Mouse (Mus musculus) WW6 (cell line): ENCODE measurements at regions not wholly inside any gene's neighbourhood (a gene's known extent, or its start where the extent isn't known, plus 50 kb on each side); places are given as distances from the start of the nearest gene placed in this dataset.

ENCODE experiments used
- DNase-seq: peaks from one replicate; pipeline ENCODE4 v3.0.0-alpha.2; 2013; ENCODE audit warnings: low read depth, low spot score

DNA sequence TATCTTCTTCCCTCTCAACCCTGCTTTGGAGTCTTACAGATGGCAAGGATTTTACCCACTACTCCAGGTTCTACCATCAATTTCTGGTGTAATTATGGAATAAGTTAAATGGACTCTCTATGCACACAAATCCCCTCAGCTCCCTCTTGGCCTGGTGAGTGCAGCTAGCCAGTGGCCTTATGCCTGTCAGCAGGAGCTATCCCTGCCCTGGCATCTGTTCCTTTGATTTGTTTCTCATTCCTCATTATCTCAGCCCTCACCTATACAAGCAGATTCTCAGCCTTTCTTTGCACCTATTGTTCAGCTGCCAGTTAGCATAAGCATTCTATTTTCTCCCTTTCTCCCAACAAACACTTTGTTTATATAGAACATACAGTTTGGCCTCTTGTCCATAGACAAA lies 150.3 kb downstream of the Rnf152 start:
- no peak for DNase-seq

DNA sequence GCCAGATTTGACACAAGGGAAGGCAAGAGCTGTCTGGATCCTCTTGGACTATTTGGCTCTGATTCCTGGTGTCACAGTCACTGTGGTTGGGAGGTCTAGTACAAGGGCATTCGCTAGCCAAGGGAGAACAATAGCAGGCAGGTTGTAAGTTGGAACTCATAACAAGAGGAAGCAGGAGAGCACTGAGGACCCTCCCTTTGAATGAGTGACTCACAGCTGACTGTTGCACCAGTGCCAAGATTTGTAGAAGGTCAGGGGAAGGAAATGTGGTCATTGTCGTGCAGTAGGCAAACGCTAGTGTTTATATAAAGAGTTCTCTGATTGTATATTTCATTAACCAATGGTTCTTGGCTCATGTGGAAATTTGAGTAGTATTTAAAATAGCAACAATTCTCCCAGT lies 157.2 kb downstream of the Rnf152 start:
- no peak for DNase-seq

DNA sequence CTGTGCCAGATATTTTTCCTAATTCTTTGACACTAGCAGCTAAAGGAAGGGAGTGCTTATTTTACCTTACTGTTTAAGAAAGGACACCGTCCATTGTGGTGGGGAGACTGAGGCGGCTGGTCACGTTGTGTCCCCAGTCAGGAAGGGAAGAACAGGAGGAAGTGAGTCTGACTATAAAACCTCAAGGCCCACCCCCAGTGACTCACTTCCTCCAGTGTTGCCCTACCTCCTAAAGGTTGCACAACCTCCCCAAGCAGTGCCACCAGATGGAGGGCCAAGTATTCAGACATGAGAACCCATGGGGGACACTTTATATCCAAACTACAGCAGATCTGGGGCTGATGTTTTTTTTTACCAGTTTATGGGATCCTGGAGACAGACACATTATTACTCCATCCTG lies 165.4 kb downstream of the Rnf152 start:
- no peak for DNase-seq

DNA sequence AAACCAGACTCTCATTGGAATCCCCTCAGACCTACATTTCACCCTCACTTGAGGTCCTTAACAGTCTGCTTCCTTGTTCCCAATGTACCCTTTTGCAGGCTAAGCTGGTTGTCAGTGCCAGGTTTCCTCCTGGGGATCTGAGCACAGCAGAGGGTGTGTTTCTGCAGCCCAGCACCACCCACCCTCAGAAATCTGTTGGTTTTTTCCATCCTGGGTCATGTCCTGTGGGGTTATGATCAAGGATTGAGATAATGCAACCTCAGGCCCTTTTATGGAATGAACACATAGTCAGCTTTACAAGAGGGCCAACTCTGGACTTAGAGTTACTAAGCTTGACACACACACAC lies 167.6 kb downstream of the Rnf152 start:
- DNase-seq = no peak

DNA sequence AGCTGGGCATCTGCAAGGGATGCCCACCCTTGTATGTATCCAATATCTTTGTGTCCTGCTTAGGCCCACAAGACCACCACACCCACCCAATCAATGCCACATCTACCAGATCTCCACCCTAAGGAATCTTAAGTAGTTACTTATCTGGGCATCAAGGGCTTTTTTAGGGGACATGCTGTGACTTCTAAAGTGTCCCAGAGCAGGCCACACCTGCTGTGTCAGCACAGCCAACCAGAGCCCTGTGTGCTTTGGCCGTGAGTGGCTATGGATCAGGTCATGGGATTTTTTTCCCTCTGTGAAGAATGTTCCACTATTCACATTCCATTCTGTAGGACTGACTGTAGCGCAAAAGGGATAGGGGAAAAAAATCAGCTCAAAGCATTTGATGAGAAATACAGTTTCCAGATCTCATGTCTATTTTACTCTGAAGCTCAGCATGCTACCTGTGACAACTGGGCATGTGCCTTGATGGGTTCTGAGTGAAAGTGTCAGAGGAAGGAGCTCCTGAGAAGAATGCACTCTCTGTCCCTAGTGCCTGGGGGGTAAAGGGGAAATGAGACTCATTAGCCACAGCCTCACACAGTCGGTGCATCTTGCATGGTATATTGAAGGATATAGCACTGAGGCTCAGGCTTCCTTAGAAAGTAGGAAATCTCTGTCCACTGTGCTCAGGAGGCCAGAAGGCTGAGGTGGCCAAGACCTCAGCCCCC lies 168.1 kb downstream of the Rnf152 start:
- no peak for DNase-seq

DNA sequence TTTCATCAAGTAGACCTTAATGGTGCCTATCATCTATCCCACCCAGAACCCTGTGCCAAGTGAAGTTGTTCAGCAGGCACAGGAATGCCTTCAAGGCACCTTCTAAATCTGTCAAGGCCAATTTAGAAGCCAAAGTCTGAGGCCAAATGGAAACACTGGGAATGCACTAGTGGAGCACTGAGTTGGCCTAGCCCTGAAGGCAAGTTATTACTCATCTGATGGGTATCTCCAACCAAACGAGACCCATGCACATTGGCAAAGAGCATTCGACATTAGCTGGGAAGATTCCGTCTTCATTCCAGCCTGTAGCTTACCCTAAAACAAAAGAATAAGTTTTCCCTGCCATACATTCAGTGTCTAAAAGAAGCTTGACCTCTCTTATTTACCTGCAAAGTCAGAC lies 172.0 kb downstream of the Rnf152 start:
- no peak for DNase-seq

DNA sequence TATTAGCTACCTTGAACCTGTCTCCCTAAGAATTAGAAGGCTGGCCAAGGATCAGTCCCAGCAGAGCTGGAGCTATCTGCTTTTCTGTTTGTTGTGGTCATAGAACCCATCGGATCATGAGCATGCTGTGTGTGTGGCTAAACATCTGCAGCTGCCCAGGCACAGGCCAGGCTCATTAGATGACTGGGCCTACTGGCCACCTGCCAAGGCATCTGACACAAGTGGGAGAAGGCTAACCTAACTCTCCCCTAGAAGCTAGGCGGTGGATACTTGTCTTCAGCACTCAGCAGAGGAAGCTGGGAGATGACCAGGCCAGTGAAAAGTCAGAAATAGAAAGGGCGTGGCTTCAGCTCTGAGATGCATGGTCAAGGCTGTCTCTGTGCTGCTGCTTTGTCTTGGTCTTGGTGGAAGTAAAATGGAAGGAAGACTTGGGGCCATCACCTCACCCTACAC lies 177.1 kb downstream of the Rnf152 start:
- DNase-seq = no peak

DNA sequence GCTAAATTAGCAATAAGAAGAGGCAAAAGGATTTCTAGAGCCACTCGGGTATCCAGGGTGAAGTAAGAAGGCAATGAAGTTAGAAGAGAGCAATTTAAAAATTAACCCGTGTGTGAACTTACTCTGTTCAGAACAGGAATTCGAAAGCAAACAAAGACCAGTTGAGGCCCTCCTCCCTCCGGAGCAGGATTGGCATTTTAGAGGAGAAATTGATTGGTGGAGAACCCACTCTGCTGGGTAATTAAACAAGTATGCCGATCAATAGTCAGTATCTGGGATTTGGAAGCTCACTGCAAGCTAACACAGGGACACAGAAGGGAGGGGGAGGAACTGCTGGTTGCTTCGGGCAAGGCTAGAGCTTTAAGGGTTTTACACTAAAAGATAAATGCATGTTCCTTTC lies 177.7 kb downstream of the Rnf152 start:
- no peak for DNase-seq

DNA sequence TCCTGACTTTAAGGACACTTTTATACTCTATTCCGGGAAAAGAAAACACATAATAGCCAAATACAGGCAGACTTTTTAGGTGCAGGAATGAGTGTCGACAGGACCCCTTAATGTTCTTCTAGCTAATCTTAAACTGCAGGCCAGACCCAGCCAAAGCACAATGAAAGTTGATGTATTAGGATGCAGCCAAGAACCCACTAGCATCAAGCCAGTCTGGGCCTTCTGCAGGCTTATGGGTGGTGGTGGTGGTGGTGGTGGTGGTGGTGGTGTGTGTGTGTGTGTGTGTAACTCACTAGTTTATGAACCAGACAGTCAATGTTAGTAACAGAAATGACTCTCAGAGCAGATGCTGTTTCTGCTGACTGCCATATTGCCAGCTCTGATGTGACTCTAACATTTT lies 178.6 kb downstream of the Rnf152 start:
- DNase-seq = no peak

DNA sequence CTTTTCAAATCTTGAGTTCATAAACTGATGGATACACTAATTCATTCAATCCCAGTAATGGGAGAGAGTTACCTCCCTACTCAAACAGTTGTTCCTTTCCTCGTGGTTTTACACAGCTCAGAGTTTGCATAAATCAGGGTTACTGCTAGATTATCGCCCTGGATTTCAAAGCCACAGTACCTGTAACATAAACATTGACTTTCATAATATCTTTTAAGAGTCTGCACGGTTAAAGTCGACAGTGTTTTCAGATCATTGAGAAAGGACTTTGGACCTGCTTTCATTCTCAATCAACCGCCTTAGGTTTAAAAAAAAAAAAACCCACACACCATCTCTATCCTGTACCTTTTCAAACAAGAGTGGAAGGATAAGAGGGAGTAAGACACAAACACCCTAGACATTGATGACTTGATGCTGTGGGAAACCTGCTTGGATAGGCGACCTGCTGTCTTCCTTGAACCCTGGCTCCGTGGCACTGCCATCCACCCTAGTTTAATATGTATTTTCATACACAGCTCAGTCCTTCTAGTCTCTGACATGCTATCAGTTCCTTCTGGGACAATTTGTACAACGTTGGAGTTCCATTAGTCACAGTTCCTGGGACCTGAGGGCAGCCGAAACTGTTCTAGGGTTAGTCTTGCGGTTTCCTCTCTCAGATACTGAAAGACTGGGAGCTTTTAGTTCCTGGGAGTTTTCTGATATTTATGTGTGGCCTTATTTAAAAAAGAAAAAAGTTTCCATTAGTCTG lies 179.3 kb downstream of the Rnf152 start:
- no peak for DNase-seq

DNA sequence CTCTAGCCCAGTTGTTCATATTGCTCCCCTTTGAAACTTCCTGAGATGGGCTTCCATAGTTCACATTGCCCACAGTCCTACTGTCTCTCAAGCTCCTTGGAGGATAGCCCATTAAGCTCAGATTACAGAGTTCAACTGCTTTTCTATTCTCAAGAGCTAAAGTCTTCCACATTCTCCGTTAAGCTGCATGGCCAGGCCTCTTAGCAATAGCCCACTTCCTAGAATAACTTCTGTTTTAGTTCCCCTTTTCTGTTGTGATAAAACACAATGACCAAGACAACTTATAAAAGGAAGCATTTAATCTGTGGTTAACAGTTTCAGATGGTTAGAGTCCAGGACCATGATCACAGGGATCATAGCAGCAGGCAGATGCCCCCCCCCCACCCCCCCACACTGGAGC lies 185.5 kb downstream of the Rnf152 start:
- no peak for DNase-seq

DNA sequence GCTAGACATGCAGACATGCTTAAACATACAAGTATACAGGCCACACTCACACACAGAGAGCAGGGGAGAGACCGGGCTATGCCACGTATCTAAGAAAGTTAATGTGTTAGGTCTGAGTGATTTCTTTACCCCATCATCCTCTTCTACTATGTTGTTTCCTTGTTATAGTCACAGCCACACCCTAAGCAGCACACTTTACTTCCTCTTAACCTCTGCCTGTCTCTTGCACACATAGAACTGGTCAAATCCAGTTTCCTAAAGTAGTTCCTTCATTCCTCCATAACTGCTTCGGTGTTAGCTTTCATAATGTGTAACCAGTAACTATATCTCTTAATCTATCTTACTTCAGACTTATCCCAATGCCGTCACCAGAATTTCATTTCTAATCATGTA lies 186.4 kb downstream of the Rnf152 start:
- no peak for DNase-seq

DNA sequence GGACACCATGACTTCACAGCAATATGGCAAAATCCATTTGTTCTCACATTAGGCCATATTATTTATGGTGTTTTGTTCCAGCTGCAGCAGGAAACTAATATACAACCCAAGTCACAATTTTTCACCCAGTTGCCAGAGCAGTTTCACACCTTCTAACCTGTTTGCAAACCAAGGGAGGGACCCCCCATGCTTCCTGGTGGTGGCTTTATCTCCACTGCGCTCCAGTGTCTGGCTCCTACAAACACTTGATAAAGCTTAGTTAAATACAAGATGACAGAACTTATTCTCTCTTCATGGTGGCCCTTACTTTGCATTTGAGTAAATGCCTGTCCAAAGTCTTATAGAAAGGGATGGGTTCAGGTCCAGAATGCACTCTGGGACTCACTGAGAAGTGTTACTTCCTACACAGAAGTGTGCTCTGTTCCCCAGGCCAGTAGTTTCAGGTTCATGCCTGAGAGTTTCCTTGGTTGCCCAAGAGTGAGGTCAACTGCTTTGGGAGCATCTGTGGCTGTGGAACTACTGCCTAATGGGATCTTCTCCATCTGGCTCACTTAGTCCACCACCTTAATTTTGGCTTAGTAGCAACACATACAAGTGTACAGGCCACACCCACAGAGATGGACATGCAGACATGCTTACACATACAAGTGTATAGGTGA lies 186.9 kb downstream of the Rnf152 start:
- no peak for DNase-seq

DNA sequence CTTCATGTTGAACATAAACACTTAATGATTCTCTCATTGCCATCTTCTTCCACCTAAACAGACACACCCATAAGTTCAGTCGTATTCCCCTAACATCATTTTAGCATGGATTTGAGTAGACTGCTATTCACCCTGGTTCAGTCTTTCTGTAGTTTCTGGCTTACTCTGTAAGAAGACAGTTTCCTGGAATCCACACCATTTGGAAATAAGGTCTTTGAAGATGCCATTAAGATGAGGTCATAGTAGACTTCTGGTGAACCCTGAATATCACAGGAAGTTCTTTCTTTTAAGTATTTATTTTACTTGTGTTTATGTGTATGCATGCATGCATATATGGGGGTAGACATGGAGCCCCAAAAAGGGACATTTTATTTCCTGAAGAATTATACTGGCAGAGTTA lies 187.7 kb downstream of the Rnf152 start:
- DNase-seq = no peak

DNA sequence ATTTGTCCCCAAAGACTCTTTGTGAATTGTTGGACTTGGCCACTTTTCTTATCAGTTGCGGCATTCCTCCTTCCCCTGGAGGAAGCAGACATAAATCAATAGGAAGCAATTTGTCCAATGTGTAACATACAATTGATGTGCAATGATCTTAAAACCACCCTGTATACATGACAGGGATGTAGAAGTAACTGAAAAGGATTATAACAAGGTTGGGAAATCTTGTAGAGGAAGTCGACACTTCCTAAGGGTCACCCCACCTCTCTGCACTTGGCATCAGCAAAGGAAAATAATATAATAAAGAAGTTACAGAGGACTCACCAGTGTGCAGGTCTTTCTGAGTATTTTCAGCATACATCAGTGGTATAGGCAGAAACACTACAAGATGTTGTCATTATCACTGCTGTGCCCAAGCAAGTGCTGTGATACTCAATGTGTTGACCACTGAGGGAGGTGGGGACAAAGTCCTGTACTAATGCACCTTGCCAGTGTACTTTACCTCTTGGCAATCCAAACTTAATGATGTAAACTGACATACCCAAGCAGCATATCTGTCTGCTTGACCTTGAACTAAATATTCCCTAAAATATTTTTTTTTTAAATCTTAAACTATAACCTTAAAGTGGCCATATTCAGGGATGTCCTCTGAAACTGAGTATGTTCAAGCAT lies 198.9 kb downstream of the Rnf152 start:
- DNase-seq = no peak

DNA sequence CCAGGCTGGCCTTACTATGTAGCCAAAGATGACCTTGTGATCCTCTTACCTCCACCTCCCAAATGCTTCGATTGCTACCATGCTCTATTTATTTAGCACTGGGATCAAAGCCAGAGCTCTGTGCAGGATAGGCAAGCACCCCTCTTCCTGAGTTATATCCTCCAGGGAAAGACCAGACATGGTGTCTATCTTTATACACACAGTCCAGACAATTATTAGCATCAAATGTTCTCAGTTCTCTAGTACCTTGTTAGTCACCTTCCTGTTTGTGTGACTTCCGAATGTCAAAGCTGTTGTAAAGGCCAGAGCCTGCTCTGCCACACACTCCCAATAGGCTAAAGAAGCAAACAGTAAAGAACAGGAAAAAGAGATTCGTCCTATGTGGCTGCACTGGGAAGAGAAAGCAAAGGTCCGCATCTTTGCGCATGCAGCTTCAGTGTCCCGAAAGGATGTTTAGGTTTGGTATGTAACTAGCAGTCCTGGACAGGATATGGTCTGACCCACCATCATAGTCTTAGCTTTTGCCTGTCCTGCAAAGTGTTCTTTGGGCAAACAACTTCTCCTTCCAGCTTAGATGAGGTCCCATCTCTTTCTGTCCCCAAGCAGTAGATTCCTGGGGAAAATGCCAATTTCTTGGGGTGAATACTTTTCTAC lies 204.2 kb downstream of the Rnf152 start:
- no peak for DNase-seq

DNA sequence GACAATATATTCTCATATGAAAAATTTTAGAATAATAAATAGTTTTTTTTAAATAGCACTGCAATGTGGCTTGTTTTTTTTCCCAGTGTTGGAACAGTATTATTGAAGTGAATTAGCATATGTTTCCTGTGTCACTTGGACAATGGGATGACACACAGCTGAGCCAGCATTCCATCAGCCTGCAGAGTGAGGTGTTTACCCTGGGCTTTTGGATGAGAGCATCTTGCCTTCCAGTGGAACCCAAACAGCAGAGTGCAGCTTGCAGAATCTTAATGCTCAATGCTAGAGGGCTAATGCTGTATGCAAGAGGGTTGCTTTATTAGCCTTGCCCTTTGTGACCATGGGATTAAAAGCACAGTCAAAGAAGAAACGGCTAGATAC lies 205.1 kb downstream of the Rnf152 start:
- DNase-seq = no peak

DNA sequence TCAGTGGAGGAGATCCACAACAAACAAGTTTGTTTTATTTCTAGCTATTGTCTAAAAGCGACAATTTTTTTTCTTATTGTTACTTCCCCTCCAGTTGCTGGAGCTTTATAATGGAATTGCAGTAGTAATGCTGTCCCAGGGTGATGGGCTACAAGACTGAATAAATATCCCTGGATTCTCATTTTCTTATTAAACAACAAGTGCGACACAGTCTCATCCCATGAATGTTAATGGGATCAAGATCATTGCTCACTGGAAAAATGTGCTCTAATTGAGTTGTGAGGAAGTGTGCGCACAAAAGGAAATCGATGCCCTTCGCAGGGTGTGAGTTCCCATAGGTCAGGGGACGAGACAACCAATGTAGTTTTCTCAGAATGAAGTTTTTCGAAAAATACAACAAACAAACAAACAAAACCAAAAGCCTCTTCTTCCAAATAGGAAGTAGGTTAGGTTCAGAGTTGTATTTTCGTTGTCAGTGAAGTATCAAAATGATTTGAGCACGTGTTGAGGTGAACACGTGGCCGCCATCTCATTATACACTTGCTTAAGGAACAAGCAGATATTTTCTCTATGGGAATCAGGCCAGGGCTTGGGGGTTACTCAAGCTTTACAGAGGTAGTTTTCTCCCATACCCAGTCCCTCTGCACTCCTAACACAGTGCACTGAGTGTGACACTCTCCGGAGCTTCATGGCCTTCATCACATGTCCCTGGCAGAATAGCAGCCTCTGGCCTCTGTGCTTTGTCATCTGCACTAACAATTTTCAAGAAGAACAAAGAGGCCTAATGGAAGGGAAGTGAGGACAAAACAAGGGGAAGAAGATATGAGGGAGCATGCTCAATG lies 205.7 kb downstream of the Rnf152 start:
- no peak for DNase-seq

DNA sequence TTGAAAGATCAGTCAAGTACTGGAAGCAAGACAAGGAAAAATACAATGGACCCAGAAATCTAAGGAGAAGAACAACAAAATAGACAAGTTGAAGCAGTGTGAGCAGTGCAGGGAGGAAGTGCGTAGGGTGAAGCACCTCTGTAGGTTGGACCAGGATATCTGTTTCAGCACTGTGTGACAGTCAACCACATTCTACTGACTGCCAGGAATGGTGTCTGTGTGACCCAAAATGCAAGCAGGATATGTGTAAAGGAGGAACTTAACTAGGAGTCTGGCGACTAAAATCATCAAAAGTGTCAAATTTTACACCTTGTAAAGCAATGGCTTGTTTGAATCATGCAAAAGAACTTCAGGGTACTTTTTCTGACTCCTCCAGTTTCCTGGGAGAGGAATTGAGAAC lies 207.7 kb downstream of the Rnf152 start:
- DNase-seq = no peak

DNA sequence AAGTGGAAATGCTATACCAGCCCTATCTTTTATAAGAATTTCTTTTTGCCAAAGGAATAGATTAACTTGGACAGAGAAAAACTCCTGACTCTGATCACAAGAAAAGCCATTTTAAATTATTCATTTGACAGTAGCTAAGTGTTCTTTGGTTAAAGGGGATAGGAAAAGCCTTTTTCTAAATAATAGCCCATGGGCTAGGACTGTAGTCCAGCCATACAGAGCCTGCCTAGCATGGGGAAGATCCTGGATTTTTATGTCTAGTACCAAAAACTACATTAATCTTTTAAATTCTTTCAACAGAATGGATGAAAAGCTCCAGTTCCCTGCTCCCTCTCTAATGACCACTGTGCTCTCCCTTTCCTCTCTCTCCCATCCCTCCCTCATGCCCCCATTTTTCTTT lies 208.5 kb downstream of the Rnf152 start:
- no peak for DNase-seq

DNA sequence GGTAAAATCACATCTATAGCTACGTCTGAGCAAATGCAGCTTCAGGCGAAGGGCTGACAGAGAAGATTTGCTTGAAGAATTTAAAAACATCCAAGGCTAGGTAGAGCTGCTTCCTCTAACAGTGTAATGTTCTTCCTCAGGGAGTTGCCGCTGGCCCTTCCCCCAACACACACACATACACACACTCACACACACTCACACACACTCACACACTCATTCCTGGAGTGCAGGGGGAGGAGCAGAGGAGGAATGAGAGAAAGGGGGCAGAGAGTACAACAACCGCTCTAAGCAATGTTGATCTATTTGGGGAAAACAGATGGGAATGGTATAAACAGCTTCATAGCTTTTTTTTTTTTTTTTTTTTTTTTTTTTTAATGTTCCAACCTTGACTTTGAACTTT lies 232.6 kb downstream of the Rnf152 start:
- no peak for DNase-seq
